Mouse (Mus musculus) embryonic facial prominence, embryonic 11.5 days (tissue): Measurements from ENCODE around the gene Alox12. TPM values are rescaled to one million over a fixed set of nuclear protein-coding genes. Genes with fewer than 3 reads are reported as not detected.

Source experiments
- ATAC-seq: fragments of 200-750 bp; cut with Nextera tagmentation; replicated peaks from 2 replicates; pipeline ENCODE4 v1.8.0; 2017; ENCODE audit warnings: low read depth; ENCODE audit not compliant: insufficient number of reproducible peaks, low FRiP score, low TSS enrichment
- DNase-seq: peaks from one replicate; pipeline ENCODE4 v3.0.0-alpha.2; 2015; ENCODE audit warnings: low spot score
- H3K27ac ChIP-seq: fragments of 300-500 bp; sonication (generic); replicated peaks from 2 replicates; pipeline ENCODE4 v1.5.1; 2014; ENCODE audit warnings: mild to moderate bottlenecking, low read depth, low read length, control low read depth
- H3K27me3 ChIP-seq: fragments of 300-500 bp; sonication (generic); 2 replicates; pipeline ENCODE4 v1.6.1; 2014; ENCODE audit warnings: mild to moderate bottlenecking, low read length, moderate library complexity, mixed read lengths; ENCODE audit not compliant: control insufficient read depth, insufficient read depth
- H3K36me3 ChIP-seq: fragments of 300-500 bp; sonication (generic); replicated peaks from 2 replicates; pipeline ENCODE4 v1.6.1; 2014; ENCODE audit warnings: low read depth, mild to moderate bottlenecking, low read length, moderate library complexity, mixed read lengths; ENCODE audit not compliant: control insufficient read depth, insufficient read depth
- H3K4me1 ChIP-seq: fragments of 300-500 bp; sonication (generic); 2 replicates; pipeline ENCODE4 v1.6.1; 2014; ENCODE audit warnings: low read length, mixed read lengths; ENCODE audit not compliant: control insufficient read depth, insufficient read depth
- H3K4me2 ChIP-seq: fragments of 300-500 bp; sonication (generic); 2 replicates; pipeline ENCODE4 v1.6.1; 2014; ENCODE audit warnings: low read depth, mild to moderate bottlenecking, control low read depth, low read length, moderate library complexity
- H3K4me3 ChIP-seq: fragments of 300-500 bp; sonication (generic); 2 replicates; pipeline ENCODE4 v1.5.1; 2014; ENCODE audit warnings: low read depth, low read length, control low read depth
- H3K9ac ChIP-seq: fragments of 300-500 bp; sonication (generic); replicated peaks from 2 replicates; pipeline ENCODE4 v1.6.1; 2014; ENCODE audit warnings: mild to moderate bottlenecking, control low read depth, low read length
- H3K9me3 ChIP-seq: fragments of 300-500 bp; sonication (generic); replicated peaks from 2 replicates; pipeline ENCODE4 v1.6.1; 2016; ENCODE audit warnings: mild to moderate bottlenecking, low read length, inconsistent platforms, mixed read lengths; ENCODE audit not compliant: control insufficient read depth
- WGBS: fragments of 180-500 bp; shearing (Covaris S2); extraction: QIAGEN DNeasy Blood & Tissue Kit; methylation state at CpG from one replicate; pipeline ENCODE4 v1.1.7; 2014; 5-methylcytosine and 5-hydroxymethylcytosine counted together
- polyA plus RNA-seq: library from polyadenylated mRNA; unstranded; fragments of >200 nt; fragmentation: Nextera tagmentation; extraction: Ambion mirVana; gene quantifications from 2 replicates; pipeline ENCODE4 v1.2.1, GENCODE M21; 2014

The Alox12 gene
- polyA plus RNA-seq, 1 experiment from 2014 or later, result 4.1 TPM

DNA sequence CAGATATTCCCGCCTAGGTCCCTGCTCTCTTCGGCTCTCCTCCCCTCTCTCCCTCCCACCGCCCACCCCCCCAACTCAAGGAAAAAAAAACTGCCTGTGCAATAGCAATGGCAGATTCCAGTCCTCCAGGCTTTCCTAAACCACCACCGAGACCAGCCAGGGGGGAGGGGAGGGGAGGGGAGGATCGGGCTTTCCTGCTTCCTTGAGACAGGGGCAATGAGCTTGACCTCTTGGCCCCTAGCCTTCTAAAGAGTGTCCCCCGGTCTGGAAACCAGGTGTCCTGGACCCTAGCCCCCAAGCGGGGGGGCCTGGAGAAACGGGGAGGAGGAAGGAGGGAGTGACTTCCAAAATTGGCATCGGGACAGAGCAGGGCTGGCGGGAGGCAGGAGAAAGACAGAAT, 22.6 kb downstream of the Alox12 start:
- 0 out of 2 replicates have a peak overlapping the region, but pooled peaks have one; percentile 13 for H3K27ac ChIP-seq
- peak overlapping the region; percentile 52 for H3K4me2 ChIP-seq
- WGBS, result 7% methylated on average over 7 of the region's 10 CpGs
- H3K4me1 ChIP-seq, result no peaks in the 10 kb centered on the region; the same call in 1 of the 2 replicates
- H3K4me3 ChIP-seq, result peak overlapping the region; percentile 31
- ATAC-seq (no peak), DNase-seq (peak; percentile 78)
- H3K36me3 ChIP-seq, result no peaks in the 10 kb centered on the region
- peaks cover 28% of the 10 kb centered on the region for H3K27me3 ChIP-seq
- H3K9ac ChIP-seq, result peak overlapping the region; percentile 70
- H3K9me3 ChIP-seq, result no peaks in the 10 kb centered on the region

DNA sequence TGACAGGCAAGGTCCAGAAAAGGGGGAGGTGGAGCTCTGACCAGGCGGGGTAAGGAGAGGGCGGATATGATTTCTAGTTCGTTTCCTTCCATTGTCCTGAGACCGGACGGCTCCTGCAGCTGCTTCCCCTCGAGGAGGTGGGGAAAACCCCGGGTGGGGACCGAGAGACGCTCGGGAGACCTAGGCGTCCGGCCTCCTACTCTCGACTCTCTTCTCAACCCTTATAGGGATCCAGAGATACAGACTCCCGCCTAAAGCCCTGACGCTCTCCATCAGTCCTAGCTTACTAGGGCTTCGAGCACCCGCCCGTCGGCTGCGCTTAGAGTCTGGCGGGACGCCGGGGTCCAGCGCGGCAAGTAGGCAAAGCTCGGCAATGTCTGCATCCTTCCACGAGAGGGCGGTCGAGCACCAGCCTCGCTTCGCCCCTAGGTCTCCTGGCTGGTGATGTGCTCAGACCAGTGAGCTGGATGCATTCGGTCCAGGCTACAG, 24.9 kb downstream of the Alox12 start:
- Histone ChIP-seq H3K4me1 (no peaks in the 10 kb centered on the region; the same call in 1 of the 2 replicates), H3K9ac (0 out of 2 replicates have a peak overlapping the region, but pooled peaks have one; percentile 32), H3K27me3 (peaks cover 49% of the 10 kb centered on the region), H3K36me3 (no peaks in the 10 kb centered on the region), H3K4me3 (peak overlapping the region; percentile 9; the same call in 1 of the 2 replicates), H3K4me2 (peak overlapping the region; percentile 43), H3K27ac (no peak overlapping the region), H3K9me3 (no peaks in the 10 kb centered on the region)
- DNase-seq (peak; percentile 93), ATAC-seq (peak; percentile 41; the same call in 1 of the 2 replicates)
- WGBS, result 3% methylated on average over 32 of the region's 32 CpGs

GRCm38 (mm10) chr11:70229260-70230010, 25.7 kb downstream of the Alox12 start, which contains the start of gene Bcl6b:
Gene Bcl6b, minus strand, starts transcription at chr11:70229798.
- no peaks in the 10 kb centered on the region for H3K9me3 ChIP-seq
- peak within 1 kb of the TSS; percentile 24 for H3K4me3 ChIP-seq
- no peak for ATAC-seq
- H3K4me1 ChIP-seq, result no peaks in the 10 kb centered on the region; the same call in 1 of the 2 replicates
- H3K9ac ChIP-seq, result peak within 1 kb of the TSS; percentile 32; the same call in 1 of the 2 replicates
- WGBS, result 2% methylated on average over 38 of the region's 39 CpGs
- peaks cover 54% of the 10 kb centered on the region for H3K27me3 ChIP-seq
- H3K4me2 ChIP-seq, result peak within 1 kb of the TSS; percentile 49
- H3K27ac ChIP-seq, result no peak within 1 kb of the TSS
- H3K36me3 ChIP-seq, result no peaks in the 10 kb centered on the region
- no peak for DNase-seq

DNA sequence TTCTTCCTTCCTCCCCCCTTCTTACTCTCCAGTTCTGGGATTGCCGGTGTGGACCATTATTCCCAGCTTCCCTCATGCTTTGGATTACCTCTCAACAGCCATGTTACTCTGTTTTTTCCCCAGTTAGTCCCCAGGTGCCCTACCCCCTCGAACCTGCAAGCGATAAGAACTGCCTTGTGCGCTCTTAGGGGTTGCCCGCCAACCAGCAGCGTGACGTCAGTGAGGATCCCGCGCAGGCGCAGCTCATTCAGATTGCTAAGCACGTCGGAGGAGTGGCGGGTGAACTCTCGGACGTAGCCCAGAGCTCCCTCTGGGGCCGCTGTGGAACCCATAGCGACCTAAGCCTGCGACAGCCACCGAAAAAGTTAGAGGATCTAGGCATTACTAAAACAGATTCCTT, 26.3 kb downstream of the Alox12 start:
- H3K36me3 ChIP-seq, result no peaks in the 10 kb centered on the region
- no peaks in the 10 kb centered on the region for H3K9me3 ChIP-seq
- under 1% methylated on average over 19 of the region's 19 CpGs for WGBS
- H3K4me2 ChIP-seq, result peak overlapping the region; percentile 49
- H3K9ac ChIP-seq, result peak overlapping the region; percentile 32; the same call in 1 of the 2 replicates
- peak overlapping the region; percentile 24 for H3K4me3 ChIP-seq
- ATAC-seq (no peak), DNase-seq (peak; percentile 82)
- H3K27me3 ChIP-seq, result peaks cover 54% of the 10 kb centered on the region
- no peak overlapping the region for H3K27ac ChIP-seq
- H3K4me1 ChIP-seq, result no peaks in the 10 kb centered on the region; the same call in 1 of the 2 replicates

DNA sequence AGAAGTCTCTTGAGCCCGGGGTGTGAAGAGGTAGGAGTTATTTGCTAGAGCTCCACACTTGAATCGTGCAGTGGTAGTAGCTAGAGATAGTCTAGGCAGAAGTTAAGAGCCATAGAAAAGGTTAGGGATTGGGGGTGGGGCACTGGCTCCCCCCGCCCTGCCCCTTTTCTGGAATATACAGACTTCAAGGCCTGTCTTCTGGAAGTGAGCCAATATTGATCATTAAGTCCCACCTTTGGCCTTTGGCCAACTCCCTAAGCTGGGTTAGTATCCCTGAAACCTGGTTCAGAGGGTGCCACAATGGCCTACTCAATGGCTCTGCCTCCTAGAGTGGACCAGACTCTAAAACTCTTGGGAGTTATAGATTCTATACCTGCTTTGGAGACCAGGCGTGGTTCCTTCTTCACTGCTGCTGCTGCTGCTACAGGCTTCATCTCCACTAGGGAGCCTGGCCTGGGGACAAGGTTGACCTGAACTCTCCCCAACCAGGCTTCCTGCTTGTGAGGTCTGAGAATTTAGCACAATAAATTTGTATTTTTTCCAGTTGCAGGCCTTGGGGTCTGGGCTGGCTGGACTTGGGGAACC, 27.4 kb downstream of the Alox12 start:
- ATAC-seq, result no peak
- Histone ChIP-seq H3K9ac (no peak overlapping the region), H3K4me2 (no peak overlapping the region), H3K4me1 (no peaks in the 10 kb centered on the region), H3K27me3 (peaks cover 54% of the 10 kb centered on the region), H3K4me3 (no peak overlapping the region), H3K36me3 (no peaks in the 10 kb centered on the region), H3K27ac (no peak overlapping the region), H3K9me3 (no peaks in the 10 kb centered on the region)
- WGBS, result 84% methylated on average over 4 of the region's 4 CpGs
- DNase-seq, result no peak

DNA sequence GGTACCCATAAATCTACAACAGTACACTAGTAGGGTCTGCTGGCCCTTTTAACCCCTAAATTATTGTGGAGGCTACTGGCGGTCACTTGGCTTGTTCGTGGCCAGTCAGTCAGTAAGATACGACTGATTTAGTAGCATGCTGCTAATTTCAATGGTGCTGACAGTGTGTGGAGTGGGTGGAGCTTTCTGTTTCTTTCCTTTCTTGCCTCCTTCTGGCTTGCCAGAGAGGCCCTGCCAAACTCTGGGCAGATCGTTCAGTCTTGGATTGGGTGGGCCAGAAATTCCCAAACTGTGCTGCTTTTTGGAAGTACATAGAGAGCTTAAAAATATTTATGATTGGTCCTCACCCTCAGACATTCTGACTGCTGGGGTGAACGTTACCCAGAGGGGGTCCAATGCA, 28.0 kb downstream of the Alox12 start:
- H3K27ac ChIP-seq, result no peak overlapping the region
- ATAC-seq (no peak), DNase-seq (no peak)
- no peak overlapping the region for H3K9ac ChIP-seq
- no peaks in the 10 kb centered on the region for H3K36me3 ChIP-seq
- H3K9me3 ChIP-seq, result no peaks in the 10 kb centered on the region
- no peak overlapping the region for H3K4me2 ChIP-seq
- 36% methylated on average over 5 of the region's 5 CpGs for WGBS
- peaks cover 54% of the 10 kb centered on the region for H3K27me3 ChIP-seq
- H3K4me1 ChIP-seq, result no peaks in the 10 kb centered on the region
- no peak overlapping the region for H3K4me3 ChIP-seq

DNA sequence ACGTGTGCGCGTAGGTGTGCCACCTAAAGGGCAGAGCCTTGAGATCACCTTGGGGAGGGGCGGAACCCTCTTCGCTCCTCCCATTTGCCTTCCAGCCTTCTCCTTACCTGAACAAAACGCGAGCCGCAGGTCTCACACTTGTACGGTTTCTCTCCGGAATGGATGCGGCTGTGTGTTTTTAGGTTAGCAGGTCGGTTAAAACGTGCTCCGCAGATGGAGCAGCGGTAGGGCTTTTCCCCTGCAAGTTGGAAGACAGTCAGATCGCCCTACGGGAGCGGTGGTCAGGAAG, 28.6 kb downstream of the Alox12 start:
- DNase-seq (no peak), ATAC-seq (no peak)
- Histone ChIP-seq H3K27me3 (peaks cover 54% of the 10 kb centered on the region), H3K36me3 (no peaks in the 10 kb centered on the region), H3K4me2 (peak overlapping the region; percentile 37), H3K27ac (no peak overlapping the region), H3K9me3 (no peaks in the 10 kb centered on the region), H3K9ac (no peak overlapping the region; the same call in 1 of the 2 replicates), H3K4me3 (peak overlapping the region; percentile 16), H3K4me1 (no peaks in the 10 kb centered on the region; the same call in 1 of the 2 replicates)
- 6% methylated on average over 18 of the region's 18 CpGs for WGBS
